Comparison of ENCODE assay signal across 8 mouse cellular contexts in the genomic region with DNA sequence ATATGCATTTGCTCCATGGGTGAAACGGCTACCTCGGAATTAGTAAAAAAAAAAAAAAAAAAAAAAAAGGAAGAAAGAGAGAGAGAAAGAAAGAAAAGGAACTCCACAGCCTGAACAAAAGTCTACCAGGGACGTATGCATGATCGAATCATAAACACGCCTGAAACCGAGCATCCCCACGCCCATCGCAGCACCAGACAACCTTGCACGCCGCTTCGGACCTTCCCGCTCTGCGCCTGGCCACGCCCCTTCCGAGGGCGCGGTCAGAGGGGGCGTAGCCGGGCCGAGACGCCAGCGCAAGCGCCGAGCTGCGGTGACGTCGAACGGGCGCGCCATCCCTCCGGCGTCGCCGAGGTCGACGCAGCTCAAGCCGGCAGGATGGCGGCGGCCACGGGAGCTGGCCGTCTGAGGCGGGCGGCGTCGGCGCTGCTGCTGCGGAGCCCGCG. TPM values are rescaled to one million over a fixed set of nuclear protein-coding genes. Genes with fewer than 3 reads are reported as not detected.
DNase-seq lines count a peak whose midpoint lies in the region; ATAC-seq and TF ChIP-seq lines count a peak whose summit lies in the region.

A gene (minus strand): TSS at position 61 of the 446 bp plus-strand sequence.
A gene (plus strand): TSS at position 299 of the 446 bp plus-strand sequence.

- WGBS in hindbrain, embryonic 10.5 days: under 1% methylated on average over 49 of the region's 49 CpGs
- under 1% methylated on average over 44 of the region's 49 CpGs for WGBS in lung, postnatal 0 days

- no peaks in the 10 kb centered on the region for H3K9me3 ChIP-seq in hindbrain, embryonic 10.5 days
- no peaks in the 10 kb centered on the region for H3K9me3 ChIP-seq in lung, postnatal 0 days (ENCODE audit: low read length)

- H3K4me2 ChIP-seq in lung, postnatal 0 days (replicated peaks; ENCODE audit: low read depth, low read length): peak within 1 kb of the TSS; percentile 85

- peaks cover 59% of the 10 kb centered on the region for H3K36me3 ChIP-seq in hindbrain, embryonic 10.5 days
- H3K36me3 ChIP-seq in lung, postnatal 0 days (ENCODE audit: insufficient read depth, low read length): peaks cover 16% of the 10 kb centered on the region; the same call in 1 of the 2 replicates

- peak; percentile 99 for DNase-seq in MN1 (ENCODE audit: low spot score)
- DNase-seq in cerebellum, adult 9-10 months: peak; percentile 92
- DNase-seq in hindbrain, embryonic 10.5 days (ENCODE audit: low spot score): peak; percentile 93
- DNase-seq in layer of hippocampus, adult 9-11 months: peak; percentile 95
- DNase-seq in lung, postnatal 0 days (ENCODE audit: low spot score): peak; percentile 97
- peak; percentile 95 for DNase-seq in ovary, postnatal 14 days (ENCODE audit: low spot score)
- DNase-seq in thymus, postnatal 14 days: peak; percentile 97

- TF ChIP-seq CTCF in lung, postnatal 0 days (IDR thresholded peaks at IDR 0.05): no peak

- ATAC-seq in frontal cortex, adult (ENCODE audit: low TSS enrichment): peak; percentile 60
- peak; percentile 87 for ATAC-seq in lung, postnatal 0 days

- TF ChIP-seq EP300 in lung, postnatal 0 days (IDR thresholded peaks at IDR 0.05): no peak

- H3K4me1 ChIP-seq in hindbrain, embryonic 10.5 days (replicated peaks): peaks cover 29% of the 10 kb centered on the region
- 0 out of 2 replicates have a peak, but pooled peaks cover 2% of the 10 kb centered on the region for H3K4me1 ChIP-seq in lung, postnatal 0 days (ENCODE audit: insufficient read depth, low read depth, low read length)

- H3K27me3 ChIP-seq in hindbrain, embryonic 10.5 days (ENCODE audit: insufficient read depth, poor library complexity, severe bottlenecking): no peaks in the 10 kb centered on the region
- no peaks in the 10 kb centered on the region for H3K27me3 ChIP-seq in lung, postnatal 0 days (replicated peaks; ENCODE audit: insufficient read depth, low read length)

- peak within 1 kb of the TSS; percentile 87 for H3K4me3 ChIP-seq in hindbrain, embryonic 10.5 days
- peak within 1 kb of the TSS; percentile 86 for H3K4me3 ChIP-seq in lung, postnatal 0 days (ENCODE audit: low read depth, low read length)

- H3K27ac ChIP-seq in hindbrain, embryonic 10.5 days: peak within 1 kb of the TSS; percentile 99
- H3K27ac ChIP-seq in lung, postnatal 0 days (ENCODE audit: low read length): peak within 1 kb of the TSS; percentile 95

- peak within 1 kb of the TSS; percentile 80 for H3K9ac ChIP-seq in lung, postnatal 0 days (replicated peaks; ENCODE audit: low read depth)

RNA-seq across cellular contexts. Expression of the first gene that starts in this region (rescaled TPM):
- polyA plus RNA-seq in hindbrain, embryonic 10.5 days (2016; fragmentation: Nextera tagmentation; extraction: Ambion mirVana): 66.0 and 77.9 TPM in 2 replicates
- polyA plus RNA-seq in lung, postnatal 0 days (2015; fragmentation: Nextera tagmentation; extraction: Ambion mirVana): 12.8 and 16.9 TPM in 2 replicates

RNA-seq across cellular contexts. Expression of the second gene that starts in this region (rescaled TPM):
- polyA plus RNA-seq in hindbrain, embryonic 10.5 days (2016; fragmentation: Nextera tagmentation; extraction: Ambion mirVana): 103 and 116 TPM in 2 replicates
- polyA plus RNA-seq in lung, postnatal 0 days (2015; fragmentation: Nextera tagmentation; extraction: Ambion mirVana): 197 and 225 TPM in 2 replicates

Comparison
In these comparisons a context has a peak if more than half of its experiments do, and no peak if none do; other contexts are left out.
1. Peak in every context shown above with its lines: DNase-seq, ATAC-seq, H3K4me3 ChIP-seq and H3K27ac ChIP-seq.